Mouse (Mus musculus) bone marrow, adult 2 months (tissue): ENCODE data around the gene Pde8a. TPM values are rescaled to one million over a fixed set of nuclear protein-coding genes. Genes with fewer than 3 reads are reported as not detected.

Experiments
- H3K27ac ChIP-seq: fragments of 200-500 bp; 2 replicates; pipeline ENCODE4 v1.5.1; 2012; ENCODE audit warnings: low read depth, mild to moderate bottlenecking, control low read depth, inconsistent platforms, low read length; ENCODE audit not compliant: control insufficient read depth, poor library complexity, insufficient read depth
- H3K4me1 ChIP-seq: fragments of 200-500 bp; 2 replicates; pipeline ENCODE4 v1.6.1; 2011; ENCODE audit warnings: low read length; ENCODE audit not compliant: control insufficient read depth, insufficient read depth
- H3K4me3 ChIP-seq: fragments of 200-500 bp; replicated peaks from 2 replicates; pipeline ENCODE3; 2011; ENCODE audit warnings: mild to moderate bottlenecking, low read depth, low read length, control low read depth; ENCODE audit not compliant: control insufficient read depth
- CTCF ChIP-seq: fragments of 200-500 bp; IDR thresholded peaks from 2 replicates; pipeline ENCODE4 v1.5.1; 2011; ENCODE audit warnings: low read length, control low read depth; ENCODE audit not compliant: control insufficient read depth, insufficient read depth
- POLR2A ChIP-seq: fragments of 200-500 bp; IDR thresholded peaks from 2 replicates; pipeline ENCODE4 v1.6.1; 2011; ENCODE audit warnings: low read depth, mild to moderate bottlenecking, control low read depth, low read length, borderline replicate concordance; ENCODE audit not compliant: control insufficient read depth
- WGBS: fragments of 180-500 bp; shearing (Covaris S2); methylation state at CpG from one replicate; pipeline ENCODE4 v1.1.7; 2018; 5-methylcytosine and 5-hydroxymethylcytosine counted together
- polyA plus RNA-seq: library from polyadenylated mRNA; stranded (reverse); fragments of >200 nt; gene quantifications from 2 replicates; pipeline ENCODE4 v1.2.4, GENCODE M21; 2011; ENCODE audit warnings: low replicate concordance; ENCODE audit not compliant: missing spikeins, insufficient read depth, insufficient read length

Pde8a gene
- polyA plus RNA-seq, 1 experiment = 6.7 TPM

GRCm38 (mm10) chr7:81212697-81213346, 574 bp upstream of the Pde8a start:
- under 1% methylated on average over 57 of the region's 57 CpGs for WGBS
- H3K27ac ChIP-seq = peak overlapping the region; percentile 97
- no peaks in the 10 kb centered on the region for H3K4me1 ChIP-seq
- TF ChIP-seq POLR2A (peak; percentile 42; the same call in 1 of the 2 replicates), CTCF (peak; percentile 17; the same call in 1 of the 2 replicates)
- peak overlapping the region; percentile 67 for H3K4me3 ChIP-seq

GRCm38 (mm10) chr7:81214153-81214907, 934 bp downstream of the Pde8a start:
- H3K27ac ChIP-seq = peak overlapping the region; percentile 97
- peak overlapping the region; percentile 69 for H3K4me3 ChIP-seq
- WGBS = 23% methylated on average over 40 of the region's 40 CpGs
- no peaks in the 10 kb centered on the region; the same call in 1 of the 2 replicates for H3K4me1 ChIP-seq
- TF ChIP-seq POLR2A = no peak
- TF ChIP-seq CTCF = no peak

DNA sequence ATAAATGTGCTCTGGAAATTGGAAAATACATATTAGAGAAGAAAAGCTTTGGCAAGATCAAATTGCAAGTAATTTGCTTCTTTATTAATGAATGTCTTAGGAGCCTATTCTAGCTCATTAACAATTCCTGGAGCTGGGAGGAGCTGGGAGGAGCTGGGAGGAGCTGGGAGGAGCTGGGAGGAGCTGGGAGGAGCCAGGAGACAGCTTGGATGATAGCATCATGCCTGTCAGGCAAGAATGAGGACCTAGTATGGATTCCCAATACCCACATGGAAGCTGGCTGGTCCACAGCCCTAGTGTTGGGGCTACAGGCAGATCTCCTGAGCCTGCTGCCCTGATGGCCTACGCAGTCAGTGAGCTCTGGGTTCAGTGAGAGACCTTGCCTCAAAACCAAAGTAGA, 2.6 kb downstream of the Pde8a start:
- H3K27ac ChIP-seq = no peak overlapping the region
- no peak overlapping the region for H3K4me3 ChIP-seq
- TF ChIP-seq POLR2A (no peak), CTCF (no peak)
- 77% methylated on average over 1 of the region's 1 CpGs for WGBS
- no peaks in the 10 kb centered on the region; the same call in 1 of the 2 replicates for H3K4me1 ChIP-seq

- H3K27ac ChIP-seq = no peak overlapping the region
- 70% methylated on average over 7 of the region's 7 CpGs for WGBS
- H3K4me3 ChIP-seq = no peak overlapping the region
- TF ChIP-seq CTCF (no peak), POLR2A (no peak)
- H3K4me1 ChIP-seq = no peaks in the 10 kb centered on the region; the same call in 1 of the 2 replicates
Observed at GRCm38 (mm10) chr7:81219321-81219720, 5.9 kb downstream of the Pde8a start.

GRCm38 (mm10) chr7:81220381-81220780, 7.0 kb downstream of the Pde8a start:
- H3K4me3 ChIP-seq = no peak overlapping the region
- TF ChIP-seq POLR2A (no peak), CTCF (no peak)
- no peak overlapping the region for H3K27ac ChIP-seq
- WGBS = 56% methylated on average over 3 of the region's 3 CpGs
- H3K4me1 ChIP-seq = no peaks in the 10 kb centered on the region; the same call in 1 of the 2 replicates

GRCm38 (mm10) chr7:81224260-81224659, 10.9 kb downstream of the Pde8a start:
- 81% methylated on average over 7 of the region's 7 CpGs for WGBS
- H3K4me1 ChIP-seq = no peaks in the 10 kb centered on the region; the same call in 1 of the 2 replicates
- no peak overlapping the region for H3K27ac ChIP-seq
- TF ChIP-seq CTCF (no peak), POLR2A (no peak)
- H3K4me3 ChIP-seq = no peak overlapping the region

- Histone ChIP-seq H3K4me3 (no peak overlapping the region), H3K27ac (no peak overlapping the region), H3K4me1 (no peaks in the 10 kb centered on the region; the same call in 1 of the 2 replicates)
- 70% methylated on average over 7 of the region's 7 CpGs for WGBS
- no peak for TF ChIP-seq POLR2A
- TF ChIP-seq CTCF = no peak
Observed at GRCm38 (mm10) chr7:81230091-81230792, 16.8 kb downstream of the Pde8a start.

DNA sequence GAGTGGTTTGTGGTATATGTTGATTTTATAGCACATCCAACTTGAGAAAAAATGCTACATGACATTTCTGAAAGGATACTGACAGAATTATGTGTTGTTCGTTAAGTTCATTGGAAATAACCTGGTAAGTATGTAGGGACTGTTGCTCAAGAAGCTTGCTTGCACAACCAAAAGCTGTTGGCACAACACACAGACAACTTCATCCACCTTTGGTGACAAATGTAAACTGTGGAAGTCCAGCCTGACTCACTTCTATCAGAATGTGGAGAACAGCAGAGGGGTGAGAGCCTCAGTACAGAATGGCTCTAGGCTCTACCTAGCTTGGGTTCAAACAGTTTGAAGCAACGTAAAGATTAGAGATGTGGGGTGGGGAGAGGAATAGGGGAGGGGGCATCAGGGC, 19.3 kb downstream of the Pde8a start:
- 46% methylated on average over 2 of the region's 2 CpGs for WGBS
- Histone ChIP-seq H3K4me3 (no peak overlapping the region), H3K27ac (no peak overlapping the region), H3K4me1 (no peaks in the 10 kb centered on the region; the same call in 1 of the 2 replicates)
- TF ChIP-seq CTCF (no peak), POLR2A (no peak)
